Mouse (Mus musculus): ENCODE results near the gene Uvrag.
A peak's percentile ranks its signal among the peaks of the same experiment; 100 is the strongest.

Uvrag gene

DNA sequence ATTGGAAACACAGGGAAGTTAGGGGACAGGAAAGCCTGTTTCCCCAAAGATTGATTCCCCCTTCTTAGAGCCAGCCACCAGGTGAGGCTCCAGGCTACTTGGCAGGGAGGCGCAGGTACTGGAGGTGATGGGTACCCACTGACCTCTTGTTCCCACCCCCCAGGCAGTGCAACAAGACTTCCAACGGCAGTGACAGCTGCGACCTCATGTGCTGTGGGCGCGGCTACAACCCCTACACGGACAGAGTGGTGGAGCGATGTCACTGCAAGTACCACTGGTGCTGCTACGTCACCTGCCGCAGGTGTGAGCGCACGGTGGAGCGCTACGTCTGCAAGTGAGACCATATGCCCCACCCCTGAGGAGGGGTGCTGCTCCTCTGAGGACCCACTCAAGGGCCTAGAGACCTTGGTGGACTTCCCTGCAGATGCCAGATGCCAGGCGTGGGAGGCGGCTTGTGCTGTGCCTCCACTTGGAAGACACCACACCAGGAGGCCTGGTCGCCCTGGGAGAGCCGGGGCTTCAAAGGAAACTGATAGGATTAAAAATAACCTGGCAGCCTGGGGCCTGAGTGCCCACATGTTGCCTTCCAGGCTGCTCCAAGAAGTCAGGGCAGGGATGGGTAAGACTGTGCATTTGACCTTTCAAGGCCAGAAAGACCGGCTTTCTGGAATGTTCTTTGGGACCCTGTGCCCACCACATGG is 287.8 kb downstream of the Uvrag start:
- DNase-seq (ENCODE audit: low read depth, low spot score) = no peak

DNA sequence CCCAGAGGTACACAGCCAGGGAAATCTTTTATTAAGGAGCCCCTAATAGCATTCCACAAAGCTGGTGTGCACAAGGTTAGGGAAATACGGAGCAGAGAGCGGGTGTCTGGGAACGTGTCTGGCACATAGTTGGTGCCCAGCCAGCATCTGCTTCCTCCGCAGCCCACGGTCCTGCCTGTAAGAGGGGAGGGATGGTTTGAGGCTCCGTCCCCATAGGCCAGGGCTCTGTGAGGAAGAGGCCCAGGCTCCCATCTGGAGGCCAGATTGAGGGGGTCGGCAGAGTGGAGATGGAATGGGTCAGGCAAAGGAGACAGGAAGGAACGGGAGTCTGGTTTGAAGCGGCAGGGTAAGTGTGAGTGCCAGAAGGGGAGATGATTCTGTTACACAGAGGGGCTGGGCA is 289.7 kb downstream of the Uvrag start:
- no peak for DNase-seq (ENCODE audit: low read depth, low spot score)

DNA sequence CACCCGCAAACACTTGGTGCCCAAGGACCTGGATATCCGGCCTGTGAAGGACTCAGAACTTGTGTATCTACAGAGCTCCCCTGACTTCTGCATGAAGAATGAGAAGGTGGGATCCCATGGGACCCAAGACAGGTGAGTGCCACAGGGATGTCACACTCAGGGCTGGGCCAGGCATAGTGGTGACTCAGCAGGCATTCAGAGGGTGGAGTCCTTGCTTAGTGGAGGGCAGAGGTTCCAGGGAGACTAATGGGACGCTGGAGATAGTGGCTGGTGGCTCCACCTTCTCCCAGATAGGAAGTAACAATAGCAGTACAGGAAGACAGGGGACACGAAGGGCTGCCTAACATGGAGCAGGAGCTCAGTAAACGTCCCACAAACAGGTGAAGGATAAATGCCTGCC is 290.6 kb downstream of the Uvrag start:
- no peak for DNase-seq (ENCODE audit: low read depth, low spot score)

- DNase-seq (ENCODE audit: low read depth, low spot score) = no peak
Observed at GRCm38 (mm10) chr7:98848899-98849640, 291.9 kb downstream of the Uvrag start.

DNA sequence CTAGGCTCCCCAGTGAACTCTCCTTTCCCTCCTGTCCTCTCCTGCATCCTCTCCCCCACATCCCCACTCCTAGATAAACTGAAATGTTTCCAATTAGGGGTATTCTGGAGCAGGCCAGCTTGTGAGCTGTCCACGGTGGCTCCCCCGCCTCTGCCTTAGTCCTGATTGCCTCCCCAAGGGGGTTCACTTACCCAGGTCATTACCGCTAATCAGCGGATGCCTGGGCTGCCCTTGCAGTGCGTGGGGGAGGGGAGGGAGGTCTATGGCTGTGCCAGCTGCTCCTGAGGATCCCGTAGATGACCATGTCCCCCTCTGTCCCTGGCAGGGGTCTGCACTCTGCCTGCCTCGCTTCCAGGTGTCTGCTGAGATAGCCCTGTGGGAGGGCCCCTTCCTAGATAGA is 297.3 kb downstream of the Uvrag start:
- DNase-seq (ENCODE audit: low read depth, low spot score) = no peak

DNA sequence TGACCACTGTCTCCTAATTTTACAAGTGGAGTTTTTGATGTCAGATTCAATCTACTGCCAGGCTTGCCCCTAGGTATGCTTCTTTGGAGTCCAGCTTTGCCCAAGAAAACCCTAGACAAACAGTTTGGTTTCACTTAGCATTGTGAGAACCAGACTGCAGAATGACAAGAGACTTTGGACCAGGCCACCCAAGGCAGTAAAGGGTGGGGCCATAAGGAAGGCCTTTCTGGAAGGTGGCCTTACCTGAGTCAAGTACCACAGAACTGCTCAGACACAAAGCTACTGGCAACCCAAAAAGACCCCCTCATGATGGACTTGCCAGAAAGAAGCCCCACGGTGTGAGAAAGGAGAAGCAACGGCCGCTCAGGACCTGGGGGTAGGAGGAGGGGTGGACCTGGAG is 297.9 kb downstream of the Uvrag start:
- DNase-seq (ENCODE audit: low read depth, low spot score) = no peak

- no peak for DNase-seq (ENCODE audit: low read depth, low spot score)
Observed at GRCm38 (mm10) chr7:98841802-98842201, 299.1 kb downstream of the Uvrag start.

DNA sequence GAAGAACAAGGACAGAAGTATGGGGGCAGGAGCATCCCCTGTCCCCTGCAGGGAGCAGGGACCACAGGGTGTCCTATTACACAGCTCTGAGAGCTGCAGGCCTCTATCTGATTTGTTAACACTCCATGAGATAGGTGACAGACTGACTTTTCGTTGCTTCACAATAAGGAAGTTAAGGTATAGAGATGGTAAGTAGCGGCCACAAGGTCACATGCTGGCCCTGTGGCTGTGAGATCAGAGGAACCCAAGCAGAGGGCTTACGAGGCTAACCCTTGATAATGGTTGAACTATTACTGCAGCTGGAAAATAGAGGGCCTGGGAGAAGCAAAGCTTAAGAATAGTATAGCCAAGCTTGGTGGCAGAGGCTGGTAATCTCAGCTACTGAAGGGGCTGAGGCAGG is 300.2 kb downstream of the Uvrag start:
- DNase-seq (ENCODE audit: low read depth, low spot score) = no peak

- no peak for DNase-seq (ENCODE audit: low read depth, low spot score)
Observed at GRCm38 (mm10) chr7:98839312-98839711, 301.6 kb downstream of the Uvrag start.

GRCm38 (mm10) chr7:98838729-98839141 is 302.2 kb downstream of the Uvrag start:
- DNase-seq (ENCODE audit: low read depth, low spot score) = no peak

- peak; percentile 56 for DNase-seq (ENCODE audit: low read depth, low spot score)
Observed at GRCm38 (mm10) chr7:98837901-98838300, 303.0 kb downstream of the Uvrag start.

DNA sequence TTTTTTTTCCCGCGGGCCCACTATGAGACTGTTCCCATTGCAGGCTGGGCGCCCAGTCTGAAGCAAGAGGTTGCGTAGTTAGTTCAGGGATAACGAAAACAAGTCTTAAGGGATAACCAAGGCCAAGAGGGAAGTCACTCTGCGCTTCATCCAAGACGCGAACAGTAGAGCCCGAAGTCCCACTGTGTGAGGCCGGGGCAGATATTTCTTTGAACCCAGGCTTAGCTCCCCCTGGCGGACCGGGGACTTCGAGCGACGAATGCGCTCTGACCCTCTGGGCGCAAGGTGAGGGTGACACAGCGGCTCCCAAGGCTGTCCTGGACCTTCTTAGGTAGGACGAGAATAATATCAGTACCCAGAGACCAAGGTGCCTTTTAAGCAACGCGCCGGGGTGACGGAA is 304.3 kb downstream of the Uvrag start:
- no peak for DNase-seq (ENCODE audit: low read depth, low spot score)

GRCm38 (mm10) chr7:98835519-98836441 is 305.2 kb downstream of the Uvrag start:
- no peak for DNase-seq (ENCODE audit: low read depth, low spot score)
